Mouse (Mus musculus) left cerebral cortex, adult 2 months (tissue): ENCODE results near the gene C2cd5. TPM values are rescaled to one million over a fixed set of nuclear protein-coding genes. Genes with fewer than 3 reads are reported as not detected.

Experiments
- DNase-seq, 2 experiments: peaks; one replicate each; pipeline ENCODE4 v3.0.0; 2021 to 2022; ENCODE audit warnings: low spot score in 2 of 2, mixed read lengths in 1 of 2; ENCODE audit errors: extremely low spot score in 1 of 2
- H3K27ac ChIP-seq: fragments of 200-600 bp; 2 replicates; pipeline ENCODE4 v1.8.1; 2022
- H3K4me3 ChIP-seq: fragments of 200-600 bp; 2 replicates; pipeline ENCODE4 v1.8.1; 2022
- CTCF ChIP-seq: fragments of 200-600 bp; IDR thresholded peaks from 2 replicates; pipeline ENCODE4 v1.8.1; 2022; ENCODE audit warnings: antibody characterized with exemption, mild to moderate bottlenecking, moderate library complexity
- intact Hi-C: fragments of 180-260 bp; cut with DNase I; formaldehyde crosslinking; loops from one replicate; pipeline ENCODE4 v1.15.1; 2025
- total RNA-seq, 2 experiments: library from RNA; stranded (reverse); gene quantifications; 2 replicates each; pipeline ENCODE4 v1.2.3; 2021

Gene C2cd5
- total RNA-seq, 2 experiments from 2014 or later, result 103 to 104 TPM

DNA sequence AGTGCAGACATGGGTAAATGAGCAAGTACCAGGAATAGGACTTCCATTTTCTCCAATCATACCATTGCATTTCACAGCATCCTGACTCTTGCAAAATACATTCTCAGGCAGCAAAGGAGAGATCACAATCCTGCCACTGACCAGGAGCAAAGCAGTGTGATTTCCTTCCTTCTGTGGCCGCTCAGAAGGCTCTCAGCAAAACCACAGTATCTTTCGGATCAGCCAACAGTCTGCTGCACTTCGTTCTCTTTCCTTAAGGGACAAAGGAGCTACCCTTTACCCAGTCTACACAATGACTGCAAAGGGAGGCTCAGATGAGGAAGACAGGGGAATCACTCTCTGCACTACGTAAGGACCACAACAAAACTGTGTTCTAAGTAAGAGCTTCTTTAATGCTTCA, 12.6 kb downstream of the C2cd5 start:
- TF ChIP-seq CTCF, result no peak
- intact Hi-C loops, result no loop called here
- DNase-seq, result no peak

DNA sequence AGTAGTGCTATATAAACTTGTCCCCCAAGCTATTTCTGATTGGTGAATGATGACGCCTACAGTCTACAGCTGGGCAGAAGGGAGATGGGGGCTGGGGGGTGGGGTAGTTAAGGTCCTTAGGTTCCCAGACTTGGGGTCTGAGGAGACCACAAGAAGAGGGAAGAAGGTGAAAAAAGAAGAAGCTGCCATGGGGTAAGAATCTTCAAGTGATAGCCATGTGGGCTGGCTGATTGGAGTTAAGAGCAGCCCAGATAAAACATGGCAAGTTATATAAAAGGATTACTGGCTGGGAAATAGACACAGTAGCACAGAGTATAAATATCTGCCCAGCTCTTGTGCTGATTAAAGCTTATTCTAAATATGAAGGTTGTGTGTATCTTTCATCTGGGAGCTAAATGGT, 14.0 kb downstream of the C2cd5 start:
- intact Hi-C loops, result no loop called here
- no peak for DNase-seq
- H3K27ac ChIP-seq, result no peak overlapping the region
- no peak for TF ChIP-seq CTCF
- no peak overlapping the region for H3K4me3 ChIP-seq

More for the DNA sequence above, 12.6 kb downstream of the C2cd5 start:
- no peak overlapping the region for H3K27ac ChIP-seq
- H3K4me3 ChIP-seq, result no peak overlapping the region

DNA sequence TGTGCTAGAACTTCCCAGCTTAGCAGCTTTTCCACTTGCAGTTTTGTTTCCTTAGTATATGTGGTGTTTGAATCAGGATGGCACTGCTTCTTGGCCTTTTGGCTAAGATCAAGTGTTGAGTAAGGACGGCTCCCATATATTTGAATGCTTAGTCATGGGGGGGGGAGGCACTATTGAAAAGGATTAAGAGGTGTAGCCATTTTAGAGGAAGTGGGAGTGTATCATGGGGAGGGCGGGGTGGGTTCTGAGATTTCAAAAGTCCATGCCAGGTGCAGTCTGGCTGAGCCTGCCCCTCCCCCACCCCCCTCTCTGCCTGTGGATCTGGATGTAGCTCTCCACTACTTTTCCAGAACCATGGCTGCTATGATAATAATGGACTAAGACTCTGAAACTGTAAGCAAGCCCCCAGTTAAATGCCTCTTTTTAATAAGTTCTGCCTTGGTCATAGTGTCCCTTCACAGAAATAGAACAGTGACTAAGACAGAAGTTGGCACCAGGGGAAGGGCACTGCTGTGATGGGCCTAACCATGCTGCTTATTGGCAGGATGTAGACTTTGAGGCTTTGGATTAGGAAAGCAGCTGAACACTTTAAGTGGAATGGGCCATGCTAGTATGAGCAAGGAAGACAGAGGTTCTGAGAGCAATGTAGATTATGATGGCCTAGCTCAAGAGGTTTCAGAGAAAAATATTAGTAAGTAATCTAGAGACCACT, 15.5 kb downstream of the C2cd5 start:
- TF ChIP-seq CTCF, result no peak

DNA sequence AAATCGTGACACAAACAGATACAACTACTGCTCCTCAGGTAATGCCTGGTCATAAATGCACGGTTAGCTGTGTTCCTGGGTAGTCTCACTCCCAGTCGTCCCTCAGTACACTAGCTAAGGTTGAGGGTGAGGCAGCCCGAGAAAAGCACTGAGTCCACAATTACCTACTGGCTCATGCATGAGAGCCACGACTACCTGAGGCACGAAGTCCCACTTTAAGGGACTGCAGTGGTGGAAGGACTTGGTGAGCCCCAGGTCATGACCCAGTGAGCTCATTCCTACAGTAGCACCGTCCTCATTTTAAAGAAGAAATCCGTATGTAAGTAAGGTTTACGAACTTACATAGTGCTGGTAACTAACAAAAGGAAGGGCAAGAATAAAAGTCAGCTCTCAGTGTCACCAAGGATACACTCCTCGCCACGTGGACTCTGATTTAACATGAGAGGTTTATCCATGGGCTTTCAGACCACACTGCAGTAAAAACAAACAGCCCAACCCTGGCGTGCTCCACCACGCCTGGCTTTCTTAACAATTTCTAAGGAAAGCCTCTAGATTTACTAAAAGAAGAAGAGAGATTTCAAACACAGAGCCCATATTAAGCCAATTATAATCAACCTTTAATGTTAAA, 18.3 kb downstream of the C2cd5 start:
- H3K27ac ChIP-seq, result no peak overlapping the region
- H3K4me3 ChIP-seq, result no peak overlapping the region
- no peak for DNase-seq
- no peak for TF ChIP-seq CTCF
- intact Hi-C loops, result no loop called here

More for the DNA sequence above, 15.5 kb downstream of the C2cd5 start:
- intact Hi-C loops, result no loop called here
- DNase-seq, result no peak
- Histone ChIP-seq H3K4me3 (no peak overlapping the region), H3K27ac (no peak overlapping the region)

DNA sequence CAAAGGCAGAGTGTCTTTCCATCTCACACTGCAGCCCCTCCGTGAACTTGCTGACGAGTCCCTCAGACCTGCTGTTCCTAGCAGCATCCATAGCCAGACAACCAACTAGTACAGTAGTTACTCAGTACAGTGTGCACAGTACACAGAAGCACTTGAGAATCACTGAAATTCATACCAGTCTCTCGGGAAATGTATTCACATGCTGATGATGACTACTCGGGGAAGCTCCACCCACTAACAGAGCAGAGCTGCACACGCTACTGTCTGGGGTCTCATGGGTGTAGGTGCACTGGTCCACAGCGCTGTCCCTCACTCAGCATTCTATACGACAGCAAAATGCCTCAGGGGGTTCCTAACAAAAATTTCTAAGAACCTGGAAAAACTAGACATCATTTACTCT, 19.2 kb downstream of the C2cd5 start:
- H3K27ac ChIP-seq, result no peak overlapping the region
- H3K4me3 ChIP-seq, result no peak overlapping the region
- no peak for TF ChIP-seq CTCF
- DNase-seq, result no peak
- intact Hi-C loops, result no loop called here

DNA sequence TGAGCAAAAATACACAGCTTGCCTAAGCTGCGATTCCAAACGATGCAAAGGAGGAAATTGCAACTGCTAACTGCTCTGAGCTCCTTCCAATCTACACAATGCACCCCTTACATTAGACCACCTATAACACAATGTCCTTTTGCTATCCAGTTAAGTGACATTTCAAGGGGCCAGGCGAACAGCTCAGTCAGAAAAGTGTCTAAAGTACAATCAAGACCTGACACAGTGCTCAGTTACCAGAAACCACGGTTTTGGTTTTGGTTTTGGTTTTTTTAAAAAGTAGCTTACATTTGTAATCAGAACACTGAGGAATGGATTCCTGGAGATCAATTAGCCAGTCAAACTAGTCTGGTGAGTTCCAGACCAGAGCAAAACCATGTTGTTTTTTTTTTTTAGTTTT, 20.8 kb downstream of the C2cd5 start:
- intact Hi-C loops, result no loop called here
- TF ChIP-seq CTCF, result no peak
- no peak for DNase-seq
- Histone ChIP-seq H3K27ac (no peak overlapping the region), H3K4me3 (no peak overlapping the region)

DNA sequence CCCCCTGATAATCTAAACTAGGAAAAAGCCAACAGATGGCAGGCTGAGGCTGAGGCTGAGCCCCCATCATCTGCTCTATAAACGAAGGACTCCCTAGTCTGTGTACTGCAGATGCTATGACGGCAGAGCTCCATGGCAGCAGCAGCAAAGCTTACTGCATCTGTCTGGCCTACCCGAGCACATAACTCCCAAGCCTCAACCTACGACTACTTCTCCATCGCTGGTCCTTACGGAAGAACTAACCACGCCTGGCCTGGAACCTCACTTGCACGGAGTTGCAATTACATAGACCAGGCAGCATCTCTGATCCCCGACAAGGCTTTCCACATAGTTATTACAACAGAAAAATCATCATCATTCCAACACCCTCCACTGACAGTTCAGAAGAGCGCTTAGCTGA, 23.5 kb downstream of the C2cd5 start:
- DNase-seq, result no peak
- no peak for TF ChIP-seq CTCF
- Histone ChIP-seq H3K27ac (no peak overlapping the region), H3K4me3 (no peak overlapping the region)
- intact Hi-C loops, result no loop called here

DNA sequence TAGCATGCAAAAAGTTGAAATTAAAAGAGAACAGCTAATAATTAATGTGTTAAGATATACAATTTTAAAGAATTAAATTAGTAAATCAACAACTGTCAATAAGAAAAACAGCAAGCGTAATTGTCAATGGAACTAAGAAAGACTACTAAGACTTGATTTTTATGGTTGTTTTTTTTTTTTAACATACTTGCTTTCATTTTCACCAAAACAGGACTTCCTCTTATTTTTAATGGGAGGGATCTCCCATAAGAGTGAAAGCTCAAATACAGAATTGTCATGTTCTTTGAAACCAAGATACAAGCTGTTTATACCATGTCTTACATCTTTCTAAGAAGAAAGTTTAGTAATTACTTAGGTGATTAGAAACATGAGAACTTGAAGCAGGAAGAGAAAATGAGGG, 26.0 kb downstream of the C2cd5 start:
- DNase-seq, result no peak
- no peak for TF ChIP-seq CTCF
- intact Hi-C loops, result no loop called here
- H3K27ac ChIP-seq, result no peak overlapping the region
- H3K4me3 ChIP-seq, result no peak overlapping the region

DNA sequence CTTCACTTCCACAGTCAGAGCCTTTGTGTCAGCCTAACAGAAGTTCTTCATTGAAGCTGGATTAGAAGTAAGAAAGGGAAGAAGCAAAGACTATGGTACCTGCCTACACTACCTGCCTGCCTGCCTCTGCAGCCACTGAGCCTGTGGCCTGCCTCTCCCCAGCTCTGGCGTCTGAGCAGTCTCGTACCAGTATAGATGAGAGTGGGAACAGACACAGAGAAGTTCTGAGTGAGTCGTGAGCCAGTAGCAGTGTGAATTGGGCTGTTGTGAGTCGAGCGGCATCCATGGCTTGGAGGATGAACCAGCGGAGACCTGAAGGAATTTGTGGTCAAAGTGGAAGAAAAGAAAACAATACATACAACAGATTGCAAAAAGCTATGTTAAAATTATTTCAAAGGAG, 26.5 kb downstream of the C2cd5 start:
- no peak for TF ChIP-seq CTCF
- no peak overlapping the region for H3K27ac ChIP-seq
- no peak overlapping the region for H3K4me3 ChIP-seq
- intact Hi-C loops, result no loop called here
- no peak for DNase-seq

DNA sequence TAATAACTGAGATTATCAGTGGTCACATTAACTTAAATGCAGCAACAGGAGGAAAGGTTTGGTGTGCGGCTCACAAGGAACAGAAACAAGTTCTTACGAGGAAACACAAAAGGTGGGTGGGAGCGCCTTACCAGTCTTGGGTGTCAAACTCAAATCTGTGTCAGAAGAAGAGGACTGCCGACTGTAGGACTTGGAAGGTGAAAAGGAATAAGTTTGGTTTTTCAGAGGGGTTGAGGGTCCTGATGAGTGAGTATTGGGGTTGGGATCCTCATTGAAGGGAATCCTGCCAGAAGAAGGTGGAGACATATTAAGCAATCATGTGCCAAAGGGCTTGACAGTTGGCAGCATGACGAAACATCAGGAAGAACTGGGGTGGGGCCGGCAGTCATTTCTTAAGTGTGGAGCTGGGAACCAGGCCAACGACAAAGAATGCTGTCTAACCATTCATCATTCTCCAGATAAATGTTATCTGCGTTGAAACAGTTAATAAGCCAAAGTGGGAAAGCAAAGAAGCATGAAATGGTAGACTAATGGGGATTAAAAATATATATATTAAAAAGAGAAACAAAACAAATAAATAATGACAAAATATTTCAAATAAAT, 27.4 kb downstream of the C2cd5 start:
- H3K27ac ChIP-seq, result no peak overlapping the region
- intact Hi-C loops, result no loop called here
- no peak overlapping the region for H3K4me3 ChIP-seq
- no peak for DNase-seq
- TF ChIP-seq CTCF, result no peak

DNA sequence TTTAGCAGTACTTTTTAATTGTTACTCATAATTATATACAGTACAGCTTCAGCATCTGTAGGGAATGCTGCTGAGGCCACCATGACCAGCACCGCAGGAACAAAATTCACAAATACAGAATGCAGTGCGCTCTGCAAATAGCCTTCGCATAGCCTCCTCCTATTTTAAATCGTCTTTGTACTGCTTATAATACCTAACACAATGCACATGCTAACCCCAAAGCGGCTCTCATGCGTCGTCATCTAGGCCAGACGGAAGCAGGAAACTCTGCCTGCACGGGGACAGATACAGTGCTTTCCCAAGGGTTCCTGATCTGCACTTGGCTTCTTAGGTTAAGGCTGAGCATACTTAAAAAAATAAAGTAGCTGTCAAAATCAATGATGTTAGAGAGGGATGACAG, 29.2 kb downstream of the C2cd5 start:
- no peak overlapping the region for H3K27ac ChIP-seq
- intact Hi-C loops, result no loop called here
- no peak overlapping the region for H3K4me3 ChIP-seq
- no peak for TF ChIP-seq CTCF
- DNase-seq, result peak in 1 of 2 experiments; percentile 2

DNA sequence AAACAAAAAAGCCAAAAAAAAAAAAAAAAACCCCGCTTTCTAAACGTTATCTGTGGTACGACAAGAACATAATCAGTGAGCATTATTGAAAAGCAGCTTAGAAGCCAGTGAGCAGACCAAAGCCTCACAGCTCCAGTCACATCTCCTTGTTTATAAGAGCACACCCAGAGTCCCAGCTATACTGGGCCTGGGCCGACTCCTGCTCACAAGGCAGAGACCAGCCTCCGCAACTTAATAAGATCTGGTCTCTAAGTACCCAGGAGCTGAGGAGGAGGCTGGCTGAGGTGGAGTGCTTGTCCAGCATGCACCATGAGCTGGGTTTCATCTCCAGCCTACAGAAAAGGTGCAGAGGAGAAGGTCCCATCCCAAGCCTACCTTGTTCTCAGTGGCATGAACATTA, 29.9 kb downstream of the C2cd5 start:
- intact Hi-C loops, result no loop called here
- DNase-seq, result peak in 1 of 2 experiments; percentile 4
- TF ChIP-seq CTCF, result no peak
- Histone ChIP-seq H3K27ac (no peak overlapping the region), H3K4me3 (no peak overlapping the region)
